Mouse (Mus musculus): ENCODE measurements around the gene Kat8. TPM values are rescaled to one million over a fixed set of nuclear protein-coding genes. Genes with fewer than 3 reads are reported as not detected.

Gene Kat8
- polyA plus RNA-seq, 1 experiment from 2014 or later, result 22.1 TPM

DNA sequence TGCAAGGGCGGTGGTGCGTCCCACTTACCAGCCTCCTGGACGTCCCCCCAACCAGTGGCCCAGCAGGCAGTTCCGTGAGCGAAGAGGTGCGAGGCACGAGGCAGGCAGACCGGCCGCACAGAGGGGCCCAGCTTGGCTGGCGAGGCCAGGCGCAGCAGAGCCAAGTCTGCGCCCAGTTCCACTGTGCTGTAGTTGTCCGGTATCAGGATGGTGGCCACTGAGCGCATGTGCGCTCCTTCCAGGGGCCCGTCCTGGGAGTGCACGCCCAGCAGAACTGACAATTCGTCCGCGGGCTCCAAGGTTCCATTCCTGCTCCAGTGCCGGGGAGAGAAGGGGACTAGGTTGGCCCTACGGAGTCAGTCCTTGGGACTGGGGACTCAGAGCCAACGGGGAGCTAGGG is 32.3 kb downstream of the Kat8 start:
- in situ Hi-C loops (cut with MboI; ENCODE audit: low pct_unique_long_range_greater_than_20kb), result no loop called here

DNA sequence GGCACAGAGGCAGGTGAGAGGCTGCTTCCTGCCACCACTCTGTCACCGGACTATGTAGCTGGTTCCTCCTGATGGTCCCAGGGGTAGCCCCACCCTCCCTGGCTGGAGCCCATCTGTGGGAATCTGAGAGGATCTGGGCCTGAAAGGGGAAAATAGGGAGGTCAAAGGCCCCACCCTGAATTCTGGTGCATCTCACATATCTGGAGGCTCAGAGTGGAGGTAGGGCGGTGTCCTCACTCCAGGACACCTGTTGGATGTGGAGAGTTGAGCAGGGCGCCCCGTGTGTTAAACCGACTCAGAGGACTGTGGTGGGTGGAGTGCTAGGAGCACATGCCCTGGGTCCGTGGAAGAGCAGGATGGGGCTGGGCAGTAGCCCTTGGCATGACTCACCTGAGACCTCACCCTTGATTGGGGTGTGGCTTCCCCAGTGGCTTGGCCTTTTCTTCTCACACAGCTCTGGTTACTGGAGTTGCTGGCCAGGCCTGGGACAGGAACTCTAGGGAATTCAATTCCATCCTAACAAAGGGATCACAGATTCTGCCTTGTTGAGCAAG is 34.2 kb downstream of the Kat8 start, which contains the start of gene Prss36:
Gene Prss36 (minus strand): TSS at position 256 of the 554 bp plus-strand sequence.
- ChIA-PET POLR2A (no interaction called here), CTCF (interaction anchor here (1.0 to 1.4 kb wide), 2 partner anchors 11 kb away, joined by 3 read pairs; no protein-coding TSS in a partner anchor)
- ATAC-seq (no peak), DNase-seq (ENCODE audit: low read depth, low spot score) (no peak)
- in situ Hi-C loops (cut with MboI; ENCODE audit: low pct_unique_long_range_greater_than_20kb), result no loop called here
- no peak for TF ChIP-seq CTCF (IDR thresholded peaks at IDR 0.05)
- peaks cover 3% of the 10 kb centered on the region for H3K27me3 ChIP-seq

More for the DNA sequence above, 32.3 kb downstream of the Kat8 start:
- CTCF ChIA-PET, result interaction anchor here (1.1 kb wide), 1 partner anchor 27 kb away, joined by 3 read pairs; no protein-coding TSS in a partner anchor
- peaks cover 3% of the 10 kb centered on the region for H3K27me3 ChIP-seq
- ATAC-seq, result no peak
- POLR2A ChIA-PET, result no interaction called here
- DNase-seq (ENCODE audit: low read depth, low spot score), result no peak
- TF ChIP-seq CTCF (IDR thresholded peaks at IDR 0.05), result no peak

DNA sequence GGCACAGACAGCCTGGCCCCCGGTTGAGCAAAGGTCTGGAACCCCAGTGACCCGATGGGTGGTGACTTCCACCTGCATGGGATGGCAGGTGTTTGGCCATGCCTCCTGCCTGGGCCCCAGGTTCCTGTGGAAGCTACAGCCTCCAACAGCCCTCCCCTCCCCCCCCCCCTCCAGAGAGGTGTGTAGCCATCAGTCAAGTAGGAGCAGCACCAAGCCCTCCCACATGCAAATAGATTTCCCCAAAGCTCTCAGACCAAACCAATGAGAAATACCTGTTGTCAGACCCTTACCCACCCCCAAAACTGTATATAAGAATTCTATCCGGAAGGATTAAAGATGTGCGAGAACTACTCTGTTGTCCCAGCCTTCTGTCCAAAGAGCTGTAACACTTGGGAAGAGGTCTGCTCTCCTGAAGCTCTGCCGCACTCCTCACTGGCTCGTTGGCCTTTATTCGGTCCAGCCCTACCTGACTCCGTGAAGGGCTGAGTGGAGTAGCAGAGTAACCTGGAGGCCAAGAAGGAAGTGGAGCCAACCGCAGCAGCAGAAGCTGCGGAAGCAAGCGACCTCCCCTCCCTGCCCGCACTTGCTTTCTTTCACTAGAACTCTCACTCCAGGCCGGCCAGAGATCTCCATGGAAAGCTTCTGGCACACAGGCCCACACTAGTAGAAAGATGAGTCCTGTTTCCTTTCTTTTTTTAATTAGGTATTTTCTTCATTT is 40.7 kb downstream of the Kat8 start:
- no peaks in the 10 kb centered on the region for H3K27me3 ChIP-seq
- ATAC-seq (no peak), DNase-seq (ENCODE audit: low read depth, low spot score) (no peak)
- POLR2A ChIA-PET, result no interaction called here
- in situ Hi-C loops (cut with MboI; ENCODE audit: low pct_unique_long_range_greater_than_20kb), result no loop called here
- no peak for TF ChIP-seq CTCF (IDR thresholded peaks at IDR 0.05)
- CTCF ChIA-PET, result no interaction called here

DNA sequence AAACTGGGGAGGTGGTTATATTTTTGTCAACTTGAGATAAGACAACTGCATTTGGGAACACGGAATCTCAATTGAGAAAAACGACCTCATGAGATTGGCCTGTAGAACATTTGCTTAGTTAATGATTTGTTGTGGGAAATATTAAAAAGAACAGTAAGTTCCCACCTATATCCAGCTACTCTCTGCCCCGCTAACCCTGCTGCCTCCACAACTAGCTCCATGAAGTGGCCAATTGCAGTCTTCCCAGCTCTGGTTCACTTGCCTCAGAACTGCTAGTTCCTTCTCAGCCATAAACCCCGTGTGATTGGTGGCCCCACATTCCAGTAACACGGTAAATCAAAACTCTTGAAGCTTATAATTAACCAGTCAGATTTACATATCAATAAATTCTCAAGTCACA is 47.0 kb downstream of the Kat8 start:
- no peaks in the 10 kb centered on the region for H3K27me3 ChIP-seq
- ATAC-seq, result no peak
- TF ChIP-seq CTCF (IDR thresholded peaks at IDR 0.05), result no peak
- in situ Hi-C loops (cut with MboI; ENCODE audit: low pct_unique_long_range_greater_than_20kb), result no loop called here
- POLR2A ChIA-PET, result interaction anchor here (0.5 kb wide), 1 partner anchor 109 kb away, joined by 5 read pairs; no protein-coding TSS in a partner anchor
- no peak for DNase-seq (ENCODE audit: low read depth, low spot score)
- CTCF ChIA-PET, result no interaction called here

DNA sequence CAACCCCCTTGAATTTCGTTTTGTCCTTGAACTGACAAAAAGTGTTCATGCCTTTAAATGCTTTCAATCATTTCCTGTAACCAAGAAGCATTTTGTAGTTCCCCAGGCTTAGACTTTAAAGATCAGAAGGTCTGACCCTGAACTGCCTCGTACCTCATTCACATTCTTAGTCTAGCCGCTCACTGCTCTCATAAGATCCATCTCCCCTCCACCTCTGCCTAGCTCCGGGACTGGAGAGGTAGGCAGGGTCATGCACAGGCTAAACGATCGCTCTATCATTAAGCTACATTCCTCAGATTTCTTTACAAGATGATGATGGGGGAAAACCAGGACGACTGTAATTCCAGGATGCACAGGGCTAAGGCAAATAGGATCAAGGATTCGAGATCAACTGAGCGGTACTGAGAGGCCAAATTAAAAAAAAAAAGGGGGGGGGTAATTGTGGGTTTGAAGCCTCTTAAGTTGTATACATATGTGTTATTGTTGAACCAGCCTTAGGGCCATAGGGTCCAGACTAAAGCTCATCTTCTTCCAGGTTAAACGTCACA is 54.1 kb downstream of the Kat8 start:
- TF ChIP-seq CTCF (IDR thresholded peaks at IDR 0.05), result no peak
- POLR2A ChIA-PET, result interaction anchor here (0.6 to 1.5 kb wide), 9 partner anchors 8 to 310 kb away, joined by 3 to 8 read pairs (median 3); no protein-coding TSS in a partner anchor
- DNase-seq (ENCODE audit: low read depth, low spot score) (peak; percentile 10), ATAC-seq (no peak)
- in situ Hi-C loops (cut with MboI; ENCODE audit: low pct_unique_long_range_greater_than_20kb), result no loop called here
- CTCF ChIA-PET, result interaction anchor here (0.7 to 1.3 kb wide), 3 partner anchors 14 to 50 kb away, joined by 3 to 4 read pairs (median 3); no protein-coding TSS in a partner anchor
- no peaks in the 10 kb centered on the region for H3K27me3 ChIP-seq

DNA sequence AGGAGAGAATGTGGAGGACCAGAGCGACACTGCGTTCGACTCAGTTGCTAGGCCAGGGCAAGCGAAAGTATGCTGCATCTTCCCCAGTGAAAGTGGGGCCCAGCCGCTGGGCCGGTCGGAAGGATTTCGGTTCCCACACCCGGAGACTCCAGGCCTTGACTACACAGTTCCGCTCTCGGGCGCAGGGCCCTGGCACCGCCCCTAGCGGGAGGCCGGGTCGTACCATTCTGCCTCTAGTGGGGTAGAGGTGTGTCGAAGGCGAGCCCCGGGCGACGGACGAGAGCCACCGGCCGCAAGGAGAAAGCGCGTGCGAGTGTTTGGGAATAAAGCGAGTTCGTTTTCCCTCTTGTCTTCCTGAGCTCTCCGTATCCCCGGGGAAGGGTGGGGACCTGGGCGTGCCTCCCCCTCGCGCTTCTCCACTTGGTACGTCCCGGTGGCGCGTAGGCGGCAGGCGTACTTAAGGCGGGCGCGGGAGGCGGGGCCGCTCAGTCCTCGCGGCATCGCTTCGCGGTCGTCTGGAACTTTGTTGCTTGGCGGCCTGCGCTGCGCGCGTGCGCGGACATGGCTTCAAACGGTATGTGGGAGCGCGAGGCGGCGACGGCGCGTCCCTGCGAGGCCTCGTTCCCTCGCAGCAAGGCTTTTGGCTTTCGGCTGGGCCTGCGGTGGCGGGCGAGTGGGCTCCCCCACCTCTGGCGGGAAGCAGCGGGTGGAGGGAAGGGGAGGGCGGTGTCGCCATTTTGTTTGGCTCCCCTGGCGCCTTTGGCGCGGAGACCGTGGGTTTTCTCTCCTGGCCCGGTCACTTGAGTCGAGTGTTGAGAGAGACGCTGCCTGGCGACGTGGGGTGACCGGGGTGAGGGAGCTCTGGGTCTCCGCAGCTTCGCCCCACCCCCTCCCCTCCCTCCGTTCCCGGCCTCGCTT is 54.9 kb downstream of the Kat8 start, which contains the start of gene Fus:
Gene Fus (plus strand): TSS at position 454 of the 918 bp plus-strand sequence.
- POLR2A ChIA-PET, result interaction anchor here (0.8 to 1.5 kb wide), 9 partner anchors 9 to 124 kb away, joined by 3 to 8 read pairs (median 3); no protein-coding TSS in a partner anchor
- in situ Hi-C loops (cut with MboI; ENCODE audit: low pct_unique_long_range_greater_than_20kb), result no loop called here
- DNase-seq (ENCODE audit: low read depth, low spot score) (peak; percentile 66), ATAC-seq (peak; percentile 83)
- CTCF ChIA-PET, result interaction anchor here (0.7 to 1.3 kb wide), 3 partner anchors 14 to 32 kb away, joined by 3 to 4 read pairs (median 4); no protein-coding TSS in a partner anchor
- H3K27me3 ChIP-seq, result no peaks in the 10 kb centered on the region
- no peak for TF ChIP-seq CTCF (IDR thresholded peaks at IDR 0.05)

DNA sequence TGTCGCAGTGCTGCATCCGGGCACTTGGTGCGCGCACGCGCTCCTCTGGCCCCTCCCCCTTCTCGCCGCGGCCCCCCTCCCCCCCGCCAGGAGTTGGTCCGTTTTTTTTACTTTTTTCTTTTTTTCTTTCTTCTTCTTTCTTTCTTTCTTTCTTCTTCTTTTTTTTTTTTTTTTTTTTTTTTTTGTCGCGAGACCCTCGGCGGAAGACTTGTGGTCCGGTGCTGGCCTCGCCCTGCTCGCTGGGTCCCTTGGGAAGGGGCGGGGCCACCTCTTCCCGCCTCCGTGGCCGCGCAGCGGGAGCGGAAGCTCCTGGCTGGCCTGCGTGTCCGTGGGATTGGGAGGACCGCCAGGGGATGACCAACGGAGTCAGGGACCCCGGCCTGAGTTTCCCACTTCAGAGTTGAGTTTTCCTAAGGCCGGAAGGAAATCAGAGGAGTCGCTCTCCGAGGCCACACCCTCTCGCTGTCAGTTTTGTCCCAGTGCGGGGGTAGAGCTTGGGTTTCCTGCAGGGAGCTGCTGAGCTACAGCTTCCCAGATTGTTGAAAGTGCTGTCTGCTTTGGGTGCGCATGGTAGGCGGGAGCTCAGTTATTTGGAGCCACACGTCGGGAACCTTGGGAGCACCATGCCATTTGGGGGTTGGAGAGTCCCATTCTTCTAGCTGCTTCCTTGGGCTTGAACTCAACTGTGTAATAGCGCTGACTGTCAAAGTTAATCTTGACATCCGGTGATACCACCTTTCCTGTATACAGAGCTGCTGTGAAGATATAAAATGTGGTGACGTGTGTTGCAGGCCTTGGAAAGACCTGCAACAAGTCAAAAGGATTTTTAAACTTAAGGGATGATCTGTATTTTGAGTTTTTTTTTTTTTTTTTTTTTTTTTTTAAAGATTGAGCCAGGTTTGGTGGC is 55.9 kb downstream of the Kat8 start:
- no peaks in the 10 kb centered on the region for H3K27me3 ChIP-seq
- DNase-seq (ENCODE audit: low read depth, low spot score) (no peak), ATAC-seq (no peak)
- CTCF ChIA-PET, result interaction anchor here (0.6 to 1.2 kb wide), 2 partner anchors 24 to 33 kb away, joined by 3 to 4 read pairs; no protein-coding TSS in a partner anchor
- in situ Hi-C loops (cut with MboI; ENCODE audit: low pct_unique_long_range_greater_than_20kb), result no loop called here
- no peak for TF ChIP-seq CTCF (IDR thresholded peaks at IDR 0.05)
- POLR2A ChIA-PET, result interaction anchor here (0.8 to 1.5 kb wide), 4 partner anchors 11 to 167 kb away, joined by 3 to 4 read pairs (median 4); no protein-coding TSS in a partner anchor

DNA sequence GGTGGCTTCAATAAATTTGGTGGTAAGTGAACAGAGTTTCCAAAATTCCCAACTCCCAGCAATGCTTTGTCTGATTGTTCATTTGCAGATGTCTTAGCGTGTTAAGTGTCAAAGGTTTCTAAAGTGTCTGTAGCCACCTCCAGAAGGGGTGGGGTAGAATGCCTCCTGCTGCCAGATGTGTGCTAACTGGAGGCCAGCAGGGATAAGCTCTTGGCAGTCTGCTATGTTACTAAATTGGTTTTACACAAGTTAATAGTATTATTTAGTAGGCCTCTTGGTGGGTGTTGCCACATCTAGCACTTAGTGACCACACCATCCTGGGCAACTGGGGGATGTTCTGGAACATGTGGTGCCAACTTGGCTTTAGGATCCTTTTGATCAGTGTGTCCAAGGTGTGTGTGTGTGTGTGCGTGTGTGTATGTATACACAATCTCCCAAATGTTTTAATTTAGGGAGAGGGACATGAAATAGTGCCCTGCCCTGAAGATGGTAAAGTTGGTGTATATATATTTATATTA is 62.2 kb downstream of the Kat8 start:
- ATAC-seq, result no peak
- CTCF ChIA-PET, result interaction anchor here (0.6 kb wide), 1 partner anchor 11 kb away, joined by 3 read pairs; no protein-coding TSS in a partner anchor
- no peak for TF ChIP-seq CTCF (IDR thresholded peaks at IDR 0.05)

More for the DNA sequence above, 62.2 kb downstream of the Kat8 start:
- in situ Hi-C loops (cut with MboI; ENCODE audit: low pct_unique_long_range_greater_than_20kb), result no loop called here
- DNase-seq (ENCODE audit: low read depth, low spot score), result no peak
- no peaks in the 10 kb centered on the region for H3K27me3 ChIP-seq
- POLR2A ChIA-PET, result interaction anchor here (0.8 kb wide), 1 partner anchor 18 kb away, joined by 3 read pairs; no protein-coding TSS in a partner anchor

Other genes starting within 250 kb of the Kat8 start
- gene Bcl7c, start 203.6 kb upstream of the Kat8 start, polyA plus RNA-seq (2021), result 53.6 TPM
- gene Ctf1, start 199.8 kb upstream of the Kat8 start, polyA plus RNA-seq (2021), result 10.8 TPM
- 0.09 TPM for gene Ctf2, start 180.3 kb upstream of the Kat8 start, polyA plus RNA-seq (2021)
- 38.6 TPM for gene Fbxl19, start 168.0 kb upstream of the Kat8 start, polyA plus RNA-seq (2021)
- 25.8 TPM for gene Orai3, start 142.7 kb upstream of the Kat8 start, polyA plus RNA-seq (2021)
- gene Setd1a, start 135.8 kb upstream of the Kat8 start, polyA plus RNA-seq (2021), result 30.0 TPM
- gene Gm49388, start 126.9 kb upstream of the Kat8 start, polyA plus RNA-seq (2021), result 4.5 TPM
- 30.1 TPM for gene Hsd3b7, start 111.9 kb upstream of the Kat8 start, polyA plus RNA-seq (2021)
- 133 TPM for gene Stx4a, start 88.2 kb upstream of the Kat8 start, polyA plus RNA-seq (2021)
- gene Stx1b, start 88.0 kb upstream of the Kat8 start, polyA plus RNA-seq (2021), result 0.23 TPM
- gene Zfp646, start 36.3 kb upstream of the Kat8 start, polyA plus RNA-seq (2021), result 22.3 TPM
- 8.9 TPM for gene Zfp668, start 35.7 kb upstream of the Kat8 start, polyA plus RNA-seq (2021)
- gene Prss53, start 21.5 kb upstream of the Kat8 start, polyA plus RNA-seq (2021), result 0.45 TPM
- gene Gm21974, start 17.1 kb upstream of the Kat8 start, polyA plus RNA-seq (2021), result not detected
- 77.0 TPM for gene Vkorc1, start 16.9 kb upstream of the Kat8 start, polyA plus RNA-seq (2021)
- gene Bckdk, start 8.4 kb upstream of the Kat8 start, polyA plus RNA-seq (2021), result 75.7 TPM
- 0.05 TPM for gene Prss8, start 17.6 kb downstream of the Kat8 start, polyA plus RNA-seq (2021)
- 6.8 TPM for gene Prss36, start 34.2 kb downstream of the Kat8 start, polyA plus RNA-seq (2021)
- 469 TPM for gene Fus, start 54.9 kb downstream of the Kat8 start, polyA plus RNA-seq (2021)
- gene Pycard, start 81.4 kb downstream of the Kat8 start, polyA plus RNA-seq (2021), result 0.10 TPM
- 0.17 TPM for gene Trim72, start 91.4 kb downstream of the Kat8 start, polyA plus RNA-seq (2021)
- gene Itgam, start 150.1 kb downstream of the Kat8 start, polyA plus RNA-seq (2021), result not detected
- not detected for gene Gm49368, start 150.2 kb downstream of the Kat8 start, polyA plus RNA-seq (2021)
- gene Itgax, start 217.0 kb downstream of the Kat8 start, polyA plus RNA-seq (2021), result 0.01 TPM
- gene Itgad, start 241.9 kb downstream of the Kat8 start, polyA plus RNA-seq (2021), result not detected